Mouse (Mus musculus): Measurements from ENCODE around the gene Tymp.
A peak's percentile ranks its signal among the peaks of the same experiment; 100 is the strongest.

The Tymp gene

DNA sequence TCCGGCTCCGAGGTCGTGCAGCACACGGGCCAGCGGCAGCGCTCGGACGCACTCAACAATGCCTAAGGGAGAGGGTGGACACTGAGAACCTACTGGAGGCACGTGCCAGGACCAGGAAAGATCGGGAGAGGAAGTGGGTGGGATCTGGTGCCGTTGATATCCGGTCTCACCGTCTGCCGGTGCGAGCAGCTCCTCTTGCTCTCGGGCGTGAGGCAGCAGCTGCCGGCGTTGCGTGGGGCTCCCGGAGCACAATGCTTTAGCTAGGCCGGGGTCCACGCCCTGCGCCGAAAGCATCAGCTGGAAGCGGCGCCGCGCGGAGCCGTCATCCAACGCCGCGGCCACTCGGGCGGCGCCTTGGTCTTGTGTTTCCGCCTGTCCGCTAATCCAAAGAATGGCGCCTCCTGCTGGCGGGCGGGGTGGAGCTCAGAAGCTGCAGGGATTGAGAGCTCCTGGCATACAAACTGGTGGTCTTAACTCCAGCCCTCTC is 3.0 kb downstream of the Tymp start, which contains the start of gene Sco2:
Gene Sco2, minus strand, starts transcription at position 85 of the 487 bp plus-strand sequence.
- DNase-seq: peak; percentile 97

DNA sequence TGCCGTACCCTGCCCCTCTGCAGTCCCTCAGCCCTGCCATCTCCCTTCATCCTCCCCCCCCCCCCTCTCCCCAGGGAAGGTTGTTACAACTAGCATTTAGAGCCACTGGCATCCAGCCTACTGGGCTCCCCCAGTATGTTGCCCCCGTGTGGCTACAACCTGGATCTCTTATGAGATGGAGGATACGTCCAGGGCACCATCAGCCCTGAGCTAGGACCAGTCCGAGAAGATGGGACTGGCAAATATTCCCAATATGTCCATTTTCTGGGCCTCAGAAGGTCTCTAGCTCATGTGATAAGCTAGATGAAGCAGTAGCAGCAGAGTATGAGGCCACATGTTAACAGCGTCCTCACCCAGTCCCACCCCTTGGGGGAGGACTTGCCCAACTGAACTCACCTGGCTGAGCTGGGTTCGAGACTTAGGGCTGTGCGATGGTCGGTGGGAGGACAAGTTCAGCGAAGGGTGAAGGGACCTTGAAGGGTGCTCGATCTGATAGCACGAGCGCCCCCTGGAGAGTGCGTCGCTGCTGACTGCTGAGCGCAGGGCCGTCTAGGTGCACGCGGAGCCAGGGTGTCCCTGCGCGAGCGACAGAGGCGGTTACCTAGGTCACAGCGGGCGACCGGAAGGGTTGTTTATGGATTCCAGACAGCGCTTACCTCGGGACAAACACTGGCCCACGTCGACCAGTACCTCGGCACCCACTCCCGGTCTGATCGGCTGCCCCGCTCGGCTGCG is 3.6 kb downstream of the Tymp start:
- peak; percentile 93 for DNase-seq

DNA sequence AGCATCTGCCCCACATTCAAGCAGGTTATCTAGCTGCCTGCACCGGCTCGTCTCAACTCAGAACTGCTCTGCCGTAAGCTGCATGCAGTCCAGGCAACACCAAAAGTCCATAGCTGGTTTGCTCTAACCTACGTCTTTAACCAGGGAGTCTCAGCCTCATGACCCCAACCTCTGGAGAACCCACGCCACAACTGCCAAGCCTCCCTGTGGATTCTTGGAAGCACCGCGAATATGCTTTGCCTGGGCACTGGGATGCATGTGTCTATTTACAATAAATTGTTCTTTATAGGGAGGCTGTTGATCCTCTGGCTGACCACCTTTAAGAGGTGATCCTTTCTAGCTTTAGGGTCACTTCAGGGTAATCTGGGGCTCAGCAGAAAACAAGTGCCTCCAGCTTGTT is 4.3 kb downstream of the Tymp start:
- no peak for DNase-seq

DNA sequence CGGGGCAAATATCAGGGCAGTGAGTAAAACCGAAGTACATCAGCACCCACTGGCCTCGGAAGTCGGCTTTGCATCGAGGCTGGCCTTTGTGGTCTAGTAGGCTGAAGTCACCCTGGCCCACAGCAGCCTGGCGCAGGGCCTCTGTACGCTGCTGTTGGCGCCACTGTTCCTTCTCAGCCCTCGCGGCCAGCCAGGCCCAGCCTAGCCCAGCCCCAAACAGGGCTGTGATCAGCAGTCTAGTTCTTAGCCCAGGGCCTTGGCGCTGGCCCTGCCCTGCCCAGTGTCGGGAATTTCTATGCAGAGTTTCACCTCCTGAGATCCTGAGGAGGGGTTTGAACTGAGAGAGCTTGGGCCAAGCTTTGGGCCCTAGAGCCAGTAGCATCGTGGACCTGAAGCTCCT is 4.8 kb downstream of the Tymp start:
- no peak for DNase-seq

DNA sequence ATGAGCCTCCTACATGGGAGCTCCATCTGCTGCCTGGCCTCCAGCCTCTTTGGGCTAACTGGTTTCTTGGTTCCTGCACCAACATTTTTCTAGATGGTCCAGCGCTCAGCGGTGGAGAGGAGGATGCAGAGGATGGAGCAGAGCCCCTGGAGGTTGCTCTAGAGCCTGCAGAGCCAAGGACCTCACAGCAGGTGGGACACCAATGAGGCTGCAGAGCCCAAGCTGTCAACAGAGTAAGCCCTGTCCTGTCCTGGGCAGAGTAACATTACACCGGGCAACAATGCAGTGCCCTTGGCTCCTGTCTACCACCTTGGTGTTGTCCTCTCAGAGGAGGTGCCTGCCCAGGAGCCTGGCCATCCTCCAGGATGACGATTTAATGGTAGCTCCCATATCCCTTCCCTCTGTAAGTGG is 11.7 kb downstream of the Tymp start:
- no peak for DNase-seq

DNA sequence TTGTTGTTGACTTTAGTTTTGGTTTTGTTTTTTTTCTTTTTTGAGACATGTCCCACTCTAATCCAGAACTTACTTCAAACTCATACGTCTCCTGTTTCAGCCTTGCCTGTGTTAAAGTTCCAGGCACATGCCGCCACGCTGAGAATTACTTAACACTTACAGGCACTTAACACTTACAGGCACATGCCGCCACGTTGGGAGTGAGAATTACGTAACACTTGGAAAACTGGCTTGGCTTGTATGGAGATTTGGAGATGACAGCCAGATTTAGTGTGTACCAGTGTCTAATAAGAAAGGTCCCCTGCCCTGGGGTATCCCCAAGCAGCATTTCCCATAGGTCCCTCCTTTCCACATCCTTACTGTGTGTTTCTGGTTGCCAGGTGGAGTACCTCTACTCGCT is 13.8 kb downstream of the Tymp start:
- DNase-seq: no peak

DNA sequence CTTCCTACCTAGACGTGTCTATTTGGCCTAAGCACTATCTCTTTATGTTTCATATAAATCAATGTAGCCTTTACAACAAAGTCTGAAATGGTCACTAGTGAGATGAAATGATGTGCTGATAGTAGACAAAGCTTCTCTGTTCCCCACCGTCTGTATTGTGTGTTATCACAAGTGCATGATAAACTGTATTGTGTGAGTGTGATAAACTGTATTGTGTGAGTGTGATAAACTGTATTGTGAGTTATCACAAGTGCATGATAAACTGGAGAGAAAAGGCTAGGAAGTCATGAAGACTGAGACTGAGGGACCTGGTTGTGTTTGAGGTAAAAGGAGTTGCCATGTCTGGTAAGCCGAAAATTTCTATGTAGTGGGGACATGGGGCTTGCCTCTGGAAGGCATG is 18.1 kb downstream of the Tymp start:
- no peak for DNase-seq

DNA sequence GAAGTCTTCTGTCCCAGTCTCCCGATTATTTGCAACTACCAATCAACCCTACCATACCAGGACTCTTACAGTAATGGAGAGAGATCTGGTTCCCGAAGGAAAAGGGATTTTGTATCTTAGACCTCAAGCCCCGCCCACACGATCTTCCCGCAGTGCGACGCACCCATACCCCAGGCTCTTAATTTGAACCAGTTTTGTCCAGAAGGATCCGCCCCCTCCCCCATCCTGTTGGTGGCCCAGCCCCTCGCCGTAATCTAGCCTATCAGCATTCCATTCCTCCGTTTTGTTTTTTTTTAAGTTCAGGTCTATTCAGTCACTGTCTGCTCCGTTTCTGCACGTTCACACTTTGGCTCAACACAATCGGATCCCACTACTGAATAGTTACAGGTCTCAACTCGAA is 20.5 kb downstream of the Tymp start:
- DNase-seq: peak; percentile 94

DNA sequence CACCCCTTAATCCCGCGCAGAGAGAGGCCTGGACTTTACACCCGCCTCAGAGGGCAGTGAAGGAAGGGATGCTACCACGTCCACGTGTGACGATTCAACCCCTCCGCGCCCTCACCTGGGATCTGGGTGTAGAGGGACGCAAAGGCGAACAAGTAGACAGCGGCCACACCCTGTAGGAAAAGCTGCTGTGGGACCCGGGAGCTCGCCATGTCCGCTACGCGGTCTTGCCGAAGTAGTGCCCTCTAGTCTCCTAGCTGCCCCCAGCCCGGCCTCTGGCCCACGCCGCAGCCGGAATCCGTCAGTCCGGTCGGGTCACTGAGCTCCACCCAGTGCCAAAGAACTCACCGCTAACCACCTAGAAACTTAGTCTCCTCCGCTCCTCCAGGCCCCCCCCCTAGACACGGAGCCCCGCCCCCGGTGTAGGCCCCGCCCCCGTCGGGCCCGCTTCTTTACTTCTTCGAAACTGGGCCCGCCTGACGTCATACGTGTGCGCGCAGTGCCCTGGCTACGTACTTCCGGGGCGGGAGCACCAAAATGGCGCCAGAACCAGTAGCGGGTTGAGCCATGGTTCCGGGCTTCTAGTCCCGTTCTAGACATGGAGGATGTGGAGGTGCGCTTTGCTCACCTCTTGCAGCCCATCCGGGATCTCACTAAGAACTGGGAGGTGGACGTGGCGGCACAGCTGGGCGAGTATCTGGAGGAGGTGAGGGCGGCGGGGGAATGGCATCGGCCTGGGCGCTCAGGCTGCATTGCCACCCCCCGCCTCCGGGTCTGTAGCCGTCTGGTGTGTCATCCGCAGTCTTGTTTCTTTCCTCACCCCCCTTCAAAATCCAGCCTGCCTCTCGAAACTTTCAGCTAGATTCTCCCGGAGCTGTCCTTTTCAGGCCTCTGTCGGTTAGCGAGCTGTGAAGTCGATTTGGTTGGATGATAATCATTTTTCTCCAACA is 21.3 kb downstream of the Tymp start, which contains the start of the genes Lmf2 and Ncaph2:
Gene Lmf2, minus strand, starts transcription at position 419 of the 947 bp plus-strand sequence.
Gene Ncaph2, plus strand, starts transcription at position 479 of the 947 bp plus-strand sequence.
- DNase-seq: peak; percentile 98

DNA sequence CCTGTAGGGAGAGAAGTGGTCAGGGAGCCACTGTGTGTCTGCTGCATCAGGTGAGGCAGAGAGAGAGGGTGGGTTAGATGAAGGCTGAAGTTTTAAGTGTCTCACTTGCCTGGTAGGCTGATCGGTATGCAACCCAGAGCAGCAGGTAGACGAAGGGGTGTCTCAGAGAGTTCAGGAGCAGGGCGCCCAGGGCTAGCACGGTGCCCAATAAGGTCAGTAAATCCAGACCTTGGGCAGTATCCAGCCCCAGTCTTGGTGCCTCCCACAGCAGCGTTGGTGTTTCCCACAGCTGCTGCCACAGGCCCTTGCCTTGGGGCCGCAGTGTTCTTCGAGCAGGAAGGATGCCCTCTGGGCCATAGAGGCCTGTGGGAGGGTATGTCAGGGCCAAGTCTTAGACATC is 22.4 kb downstream of the Tymp start:
- peak; percentile 22 for DNase-seq

DNA sequence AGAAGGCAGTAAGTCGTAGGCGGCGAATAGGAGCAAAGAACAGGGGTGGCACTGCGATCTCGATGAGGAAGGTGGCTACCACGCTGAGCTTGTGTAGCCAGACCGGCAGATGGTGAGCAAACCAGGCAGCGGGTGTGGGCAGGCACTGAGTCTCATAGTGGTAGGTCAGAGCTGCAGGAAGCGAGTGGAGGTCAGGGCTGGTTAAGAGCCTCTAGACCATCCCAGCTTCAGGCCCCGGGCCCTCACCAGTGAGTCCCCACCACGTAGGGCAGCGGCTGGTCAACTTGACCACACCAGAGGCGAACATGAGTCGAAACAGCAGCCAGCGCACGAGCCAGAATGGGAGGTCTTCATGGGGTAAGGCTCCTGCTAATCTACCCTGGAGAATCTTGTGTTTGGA is 23.0 kb downstream of the Tymp start:
- DNase-seq: no peak

DNA sequence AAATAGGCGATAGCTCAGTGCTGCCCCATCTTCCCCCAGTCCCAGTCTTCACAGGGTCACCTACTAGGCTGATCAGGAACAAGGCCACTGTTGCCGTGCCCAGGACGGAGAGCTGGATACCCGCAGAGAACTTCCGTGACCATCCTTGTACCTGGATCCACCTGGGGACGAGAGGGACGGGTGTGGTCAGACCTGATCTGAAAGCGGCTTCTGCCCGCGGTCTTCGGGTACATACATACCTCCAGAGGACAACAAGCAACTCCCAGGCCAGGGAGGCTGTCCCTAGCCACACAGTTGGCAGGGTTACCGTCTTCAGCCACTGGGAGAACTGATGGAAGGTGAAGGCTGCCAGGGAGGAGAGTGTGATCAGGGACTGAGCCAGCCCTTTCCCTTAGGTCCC is 24.0 kb downstream of the Tymp start:
- no peak for DNase-seq

DNA sequence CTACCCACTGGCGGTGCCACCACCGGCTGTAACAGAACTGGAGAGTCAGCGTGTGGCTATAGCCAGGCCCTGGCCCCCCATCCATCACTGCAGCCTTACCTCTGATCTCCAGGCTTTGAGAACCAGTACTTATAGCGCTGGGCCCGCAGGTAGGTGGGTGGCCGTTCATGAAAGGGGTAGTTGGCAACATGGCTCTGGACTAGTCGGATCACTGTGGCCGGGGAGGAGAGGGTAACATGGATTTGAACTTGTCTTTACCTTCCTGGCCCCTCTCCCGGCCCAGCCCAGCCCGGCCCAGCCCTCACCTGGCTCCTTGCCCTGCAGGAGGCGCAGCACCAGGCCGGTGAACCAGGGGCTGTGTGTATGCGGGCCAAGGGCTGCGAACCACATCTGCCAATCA is 24.8 kb downstream of the Tymp start:
- DNase-seq: no peak

DNA sequence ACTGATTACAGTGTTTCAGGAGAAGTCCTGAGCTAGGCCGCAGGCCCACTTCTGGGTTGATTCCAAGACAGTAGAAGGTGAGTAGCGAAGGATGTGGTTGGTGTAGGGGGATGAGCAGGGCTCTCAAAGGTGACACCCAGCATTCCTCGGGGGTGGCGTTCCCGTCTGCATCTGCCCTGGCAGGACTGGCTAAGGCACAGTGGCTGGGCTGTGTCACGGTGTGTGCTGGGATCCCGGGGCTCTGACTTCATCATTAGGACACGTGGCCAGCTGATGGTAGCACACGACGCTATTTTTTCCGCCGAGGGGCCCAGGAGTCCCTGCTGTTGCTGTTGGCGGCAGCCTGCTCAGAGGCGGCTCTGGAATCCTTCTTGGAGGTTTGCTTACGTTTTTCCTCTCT is 25.5 kb downstream of the Tymp start:
- no peak for DNase-seq

DNA sequence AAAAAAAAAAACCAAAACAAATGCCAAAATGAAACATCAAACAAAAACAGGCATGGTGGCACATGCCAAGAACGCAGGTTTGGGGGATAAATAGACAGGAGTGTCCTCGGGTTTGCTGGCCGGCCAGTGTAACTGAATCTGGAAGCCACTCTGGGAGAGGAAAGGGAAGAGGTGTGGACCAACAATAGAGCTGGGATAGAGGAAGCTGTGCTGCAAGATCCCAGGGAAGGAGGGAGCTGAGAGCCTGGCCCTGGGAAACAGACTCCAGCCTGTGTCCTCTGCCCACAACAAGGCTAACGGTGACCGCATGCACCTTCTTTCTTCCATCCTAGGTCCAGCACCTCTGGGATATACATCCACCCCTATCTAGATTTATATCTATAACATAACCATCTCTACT is 26.4 kb downstream of the Tymp start:
- DNase-seq: no peak

DNA sequence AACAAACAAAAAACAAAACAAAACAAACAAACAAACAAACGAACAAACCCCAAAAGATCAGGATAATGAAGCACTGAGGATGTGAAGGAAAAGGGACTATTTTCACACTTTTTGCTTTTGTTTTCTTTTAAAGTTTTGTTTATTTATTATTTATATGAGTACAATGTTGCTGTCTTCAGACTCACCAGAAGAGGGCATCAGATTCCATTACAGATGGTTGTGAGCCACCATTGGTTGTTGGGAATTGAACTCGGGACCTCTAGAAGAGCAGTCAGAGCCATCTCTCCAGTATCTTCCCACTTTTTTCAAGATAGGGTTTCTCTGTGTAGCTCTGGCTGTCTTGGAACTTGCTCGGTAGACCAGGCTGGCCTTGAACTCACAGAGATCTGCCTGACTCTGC is 33.5 kb downstream of the Tymp start:
- no peak for DNase-seq

DNA sequence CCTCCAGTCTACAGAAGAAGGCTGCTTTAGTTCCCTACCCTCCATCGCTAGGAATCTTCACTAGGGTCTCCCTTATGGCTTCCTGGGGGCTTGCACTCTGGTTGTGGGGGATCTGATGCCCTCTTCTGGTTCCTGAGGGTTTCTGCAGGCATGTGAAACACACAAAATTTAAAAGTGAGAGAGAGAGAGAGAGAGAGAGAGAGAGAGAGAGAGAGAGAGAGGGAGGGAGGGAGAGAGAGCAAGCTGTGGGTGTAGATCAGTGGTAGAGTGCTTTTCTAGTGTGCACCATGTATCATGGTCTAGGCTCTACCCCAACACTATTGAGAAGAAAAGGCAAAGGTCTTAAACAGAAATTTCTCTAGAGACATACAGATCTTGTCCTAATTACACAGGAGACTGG is 35.2 kb downstream of the Tymp start:
- no peak for DNase-seq

DNA sequence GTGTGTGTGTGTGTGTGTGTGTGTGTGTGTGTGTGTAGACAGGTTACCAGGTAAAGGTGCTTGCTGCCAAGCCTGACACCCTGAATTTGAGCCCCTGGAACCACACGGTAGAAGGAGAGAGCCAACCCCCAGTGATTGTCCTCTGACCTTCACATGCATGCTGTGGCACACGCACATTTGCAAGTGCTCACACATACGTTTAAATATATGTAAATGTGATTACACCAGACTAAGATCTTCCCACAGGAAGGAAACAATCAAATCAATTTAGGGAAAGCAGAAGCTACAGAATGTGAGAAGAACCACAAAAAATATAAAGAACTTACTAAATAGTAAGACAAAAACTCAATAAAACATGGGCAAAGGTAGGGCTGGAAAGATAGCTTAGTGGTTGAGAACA is 36.7 kb downstream of the Tymp start:
- DNase-seq: no peak

DNA sequence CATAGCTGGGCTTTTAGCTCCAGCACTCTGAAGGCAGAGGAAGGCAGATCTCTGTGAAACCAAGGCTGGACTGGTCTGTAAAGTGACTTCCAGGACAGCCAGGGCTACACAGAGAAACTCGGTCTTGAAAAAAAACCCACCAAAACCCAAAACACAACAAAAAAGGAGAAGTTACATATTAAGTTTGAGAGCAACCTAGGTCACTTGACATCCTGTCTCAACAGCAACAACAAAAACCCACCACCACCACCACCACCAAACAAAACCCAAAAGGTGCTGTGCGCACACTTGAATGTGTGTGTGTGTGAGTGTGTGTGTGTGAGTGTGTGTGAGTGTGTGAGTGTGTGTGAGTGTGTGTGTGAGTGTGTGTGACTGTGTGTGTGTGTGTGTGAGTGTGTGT is 37.1 kb downstream of the Tymp start:
- no peak for DNase-seq

DNA sequence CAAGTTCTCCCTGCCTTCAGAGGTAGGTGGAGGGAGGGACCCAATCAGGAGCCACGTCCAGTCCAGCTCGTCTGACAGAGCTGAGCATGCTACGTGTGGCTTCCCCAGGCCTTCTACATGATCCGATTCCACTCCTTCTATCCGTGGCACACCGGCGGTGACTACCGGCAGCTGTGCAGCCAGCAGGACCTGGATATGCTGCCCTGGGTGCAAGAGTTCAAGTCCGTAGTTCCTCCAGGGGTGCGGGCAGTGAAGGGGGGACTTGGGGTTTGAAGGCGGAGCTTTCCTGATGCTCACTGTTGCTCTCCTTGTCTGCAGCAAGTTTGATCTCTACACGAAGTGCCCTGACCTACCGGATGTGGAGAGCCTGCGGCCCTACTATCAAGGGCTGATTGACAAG is 40.4 kb downstream of the Tymp start:
- no peak for DNase-seq

DNA sequence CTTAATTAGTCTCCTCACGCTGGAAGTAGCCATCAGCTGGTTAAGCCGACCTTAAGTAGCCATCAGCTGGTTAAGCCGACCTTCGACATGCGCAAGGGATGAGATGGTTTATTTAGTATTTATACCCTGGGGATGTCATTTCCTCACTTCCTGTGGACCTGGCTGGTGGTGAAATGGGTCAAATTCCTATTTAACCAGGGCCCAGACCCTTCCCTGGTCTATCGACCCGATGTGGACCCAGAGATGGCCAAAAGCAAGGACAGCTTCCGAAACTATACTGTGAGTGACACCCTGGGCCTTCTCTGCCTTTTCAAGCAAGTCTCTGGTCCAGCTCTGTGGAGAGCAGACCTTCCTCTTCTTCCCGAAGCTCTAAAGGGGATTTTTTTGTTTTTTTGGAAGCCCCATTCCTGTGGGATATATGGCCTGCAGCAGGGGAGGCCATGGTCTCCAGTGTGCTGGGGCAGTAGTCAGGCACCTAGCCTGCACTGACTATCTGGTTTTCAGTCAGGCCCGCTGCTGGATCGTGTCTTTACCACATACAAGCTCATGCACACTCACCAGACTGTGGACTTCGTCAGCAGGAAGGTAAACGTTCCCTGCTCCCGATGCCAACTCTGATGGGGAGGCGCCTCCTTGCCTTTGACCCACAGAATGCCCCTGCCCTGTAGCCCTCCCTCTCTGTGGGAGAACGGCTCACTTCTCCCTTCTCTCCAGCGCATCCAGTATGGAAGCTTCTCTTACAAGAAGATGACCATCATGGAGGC is 41.9 kb downstream of the Tymp start:
- peak; percentile 21 for DNase-seq

DNA sequence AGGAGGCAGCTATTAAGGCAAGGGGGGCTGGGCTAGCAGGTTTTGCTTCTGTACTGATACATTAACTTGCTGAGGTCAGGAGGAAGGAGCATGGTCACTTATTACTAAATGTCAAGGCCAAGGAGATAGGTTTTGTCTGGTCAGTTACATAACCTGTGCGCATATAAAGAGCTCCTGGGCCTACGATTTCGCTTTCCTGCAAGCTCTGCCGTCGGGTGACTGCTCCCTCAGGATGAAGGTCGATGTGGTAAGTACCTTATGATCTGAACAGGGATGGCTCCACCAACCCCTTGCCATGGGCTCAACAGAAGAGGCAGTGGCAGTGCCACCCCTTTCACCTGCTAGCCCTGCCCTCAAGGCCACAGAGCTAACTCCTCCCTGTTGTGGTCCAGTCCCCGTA is 42.6 kb downstream of the Tymp start, which contains the start of gene Miox:
Gene Miox, plus strand, starts transcription at position 128 of the 400 bp plus-strand sequence.
- peak; percentile 58 for DNase-seq

DNA sequence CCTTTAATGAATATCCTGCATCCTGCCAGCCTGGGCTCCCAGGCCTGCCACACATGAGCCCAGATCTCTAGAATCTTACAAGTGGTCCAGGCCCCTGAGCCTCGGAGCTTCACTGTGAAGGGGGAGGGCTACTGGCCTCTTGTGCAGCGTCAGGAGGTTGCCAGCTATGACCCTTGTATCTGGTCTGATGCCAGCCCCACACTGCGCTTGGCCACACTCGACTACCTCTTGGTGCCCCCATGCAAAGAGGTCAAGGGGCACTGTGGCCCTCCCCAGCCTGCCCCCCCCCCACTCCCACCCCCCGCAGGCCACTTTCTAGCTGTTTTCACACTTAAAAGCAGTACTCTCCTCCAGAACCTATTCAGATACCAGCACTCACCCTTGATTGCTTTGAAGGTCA is 50.4 kb downstream of the Tymp start:
- peak; percentile 75 for DNase-seq
